Mouse (Mus musculus) intestine, embryonic 15.5 days (tissue): ENCODE measurements around the gene Pde4d. TPM values are rescaled to one million over a fixed set of nuclear protein-coding genes. Genes with fewer than 3 reads are reported as not detected.

Experiments used
- ATAC-seq: fragments of 200-750 bp; cut with Nextera tagmentation; 2 replicates; pipeline ENCODE4 v1.8.0; 2017; ENCODE audit warnings: moderate TSS enrichment, moderate library complexity
- H3K27ac ChIP-seq: fragments of 300-500 bp; sonication (generic); 2 replicates; pipeline ENCODE4 v1.5.1; 2015; ENCODE audit warnings: mild to moderate bottlenecking, inconsistent platforms
- H3K27me3 ChIP-seq: fragments of 300-500 bp; sonication (generic); replicated peaks from 2 replicates; pipeline ENCODE4 v1.6.1; 2015; ENCODE audit warnings: inconsistent platforms
- H3K36me3 ChIP-seq: fragments of 300-500 bp; sonication (generic); 2 replicates; pipeline ENCODE4 v1.6.1; 2015; ENCODE audit warnings: inconsistent platforms
- H3K4me1 ChIP-seq: fragments of 300-500 bp; sonication (generic); replicated peaks from 2 replicates; pipeline ENCODE4 v1.6.1; 2015; ENCODE audit warnings: inconsistent platforms
- H3K4me2 ChIP-seq: fragments of 300-500 bp; sonication (generic); replicated peaks from 2 replicates; pipeline ENCODE4 v1.6.1; 2015; ENCODE audit warnings: mild to moderate bottlenecking, inconsistent platforms
- H3K4me3 ChIP-seq: fragments of 300-500 bp; sonication (generic); replicated peaks from 2 replicates; pipeline ENCODE4 v1.5.1; 2015; ENCODE audit warnings: inconsistent platforms
- H3K9ac ChIP-seq: fragments of 300-500 bp; sonication (generic); 2 replicates; pipeline ENCODE4 v1.6.1; 2015; ENCODE audit warnings: inconsistent platforms
- H3K9me3 ChIP-seq: fragments of 300-500 bp; sonication (generic); 2 replicates; pipeline ENCODE4 v1.6.1; 2016; ENCODE audit warnings: inconsistent platforms
- WGBS: fragments of 180-500 bp; shearing (Covaris S2); methylation state at CpG from one replicate; pipeline ENCODE4 v1.1.7; 2015; 5-methylcytosine and 5-hydroxymethylcytosine counted together
- polyA plus RNA-seq: library from polyadenylated mRNA; unstranded; fragments of >200 nt; fragmentation: Nextera tagmentation; extraction: Ambion mirVana; gene quantifications from 2 replicates; pipeline ENCODE4 v1.2.1, GENCODE M21; 2015

Pde4d gene
- polyA plus RNA-seq, 1 experiment from 2014 or later, result 18.5 TPM

- no peaks in the 10 kb centered on the region for H3K27me3 ChIP-seq
- ATAC-seq, result no peak
- H3K4me1 ChIP-seq, result 0 out of 2 replicates have a peak, but pooled peaks cover 3% of the 10 kb centered on the region
- no peak overlapping the region for H3K27ac ChIP-seq
- no peaks in the 10 kb centered on the region for H3K36me3 ChIP-seq
- no peak overlapping the region for H3K4me3 ChIP-seq
- WGBS, result 35% methylated on average over 11 of the region's 11 CpGs
- H3K9ac ChIP-seq, result no peak overlapping the region
- H3K4me2 ChIP-seq, result peak overlapping the region; percentile 17; the same call in 1 of the 2 replicates
- no peaks in the 10 kb centered on the region for H3K9me3 ChIP-seq
Observed at GRCm38 (mm10) chr13:108448348-108448931, 1.3 kb upstream of the Pde4d start.

GRCm38 (mm10) chr13:108451122-108451521 lies 1.4 kb downstream of the Pde4d start:
- Histone ChIP-seq H3K9ac (no peak overlapping the region), H3K4me2 (no peak overlapping the region), H3K4me3 (no peak overlapping the region), H3K27me3 (no peaks in the 10 kb centered on the region), H3K4me1 (0 out of 2 replicates have a peak, but pooled peaks cover 3% of the 10 kb centered on the region), H3K27ac (no peak overlapping the region), H3K9me3 (no peaks in the 10 kb centered on the region), H3K36me3 (no peaks in the 10 kb centered on the region)
- no peak for ATAC-seq
- 81% methylated on average over 2 of the region's 2 CpGs for WGBS

GRCm38 (mm10) chr13:108453064-108453919 lies 3.5 kb downstream of the Pde4d start:
- Histone ChIP-seq H3K36me3 (no peaks in the 10 kb centered on the region), H3K9me3 (no peaks in the 10 kb centered on the region), H3K4me1 (0 out of 2 replicates have a peak, but pooled peaks cover 3% of the 10 kb centered on the region), H3K9ac (no peak overlapping the region), H3K27ac (0 out of 2 replicates have a peak overlapping the region, but pooled peaks have one; percentile 33), H3K4me2 (no peak overlapping the region), H3K27me3 (no peaks in the 10 kb centered on the region), H3K4me3 (no peak overlapping the region)
- WGBS, result 66% methylated on average over 6 of the region's 6 CpGs
- peak; percentile 92 for ATAC-seq

- Histone ChIP-seq H3K36me3 (no peaks in the 10 kb centered on the region), H3K4me2 (no peak overlapping the region), H3K27ac (no peak overlapping the region), H3K9me3 (no peaks in the 10 kb centered on the region), H3K9ac (no peak overlapping the region), H3K4me1 (no peaks in the 10 kb centered on the region), H3K4me3 (no peak overlapping the region), H3K27me3 (no peaks in the 10 kb centered on the region)
- ATAC-seq, result peak; percentile 69
- WGBS, result 72% methylated on average over 5 of the region's 5 CpGs
Observed at GRCm38 (mm10) chr13:108462518-108462917, 12.8 kb downstream of the Pde4d start.

- Histone ChIP-seq H3K27ac (no peak overlapping the region), H3K4me3 (no peak overlapping the region), H3K9ac (no peak overlapping the region), H3K9me3 (no peaks in the 10 kb centered on the region), H3K4me1 (no peaks in the 10 kb centered on the region), H3K4me2 (no peak overlapping the region), H3K27me3 (no peaks in the 10 kb centered on the region), H3K36me3 (no peaks in the 10 kb centered on the region)
- ATAC-seq, result no peak
Observed at GRCm38 (mm10) chr13:108465755-108466154, 16.0 kb downstream of the Pde4d start.

- Histone ChIP-seq H3K4me1 (no peaks in the 10 kb centered on the region), H3K27ac (no peak overlapping the region), H3K9me3 (no peaks in the 10 kb centered on the region), H3K27me3 (no peaks in the 10 kb centered on the region), H3K4me2 (no peak overlapping the region), H3K4me3 (no peak overlapping the region), H3K36me3 (no peaks in the 10 kb centered on the region), H3K9ac (no peak overlapping the region)
- 27% methylated on average over 1 of the region's 1 CpGs for WGBS
- ATAC-seq, result no peak
Observed at GRCm38 (mm10) chr13:108467046-108467445, 17.3 kb downstream of the Pde4d start.

GRCm38 (mm10) chr13:108480451-108480850 lies 30.7 kb downstream of the Pde4d start:
- 89% methylated on average over 3 of the region's 3 CpGs for WGBS
- no peak for ATAC-seq

GRCm38 (mm10) chr13:108485036-108485435 lies 35.3 kb downstream of the Pde4d start:
- Histone ChIP-seq H3K27ac (no peak overlapping the region), H3K36me3 (no peaks in the 10 kb centered on the region), H3K27me3 (no peaks in the 10 kb centered on the region), H3K4me3 (no peak overlapping the region), H3K4me1 (no peaks in the 10 kb centered on the region), H3K9me3 (no peaks in the 10 kb centered on the region), H3K9ac (no peak overlapping the region), H3K4me2 (no peak overlapping the region)
- ATAC-seq, result no peak
- WGBS, result 67% methylated on average over 6 of the region's 6 CpGs

More at GRCm38 (mm10) chr13:108480451-108480850, 30.7 kb downstream of the Pde4d start:
- Histone ChIP-seq H3K27ac (no peak overlapping the region), H3K36me3 (no peaks in the 10 kb centered on the region), H3K4me1 (no peaks in the 10 kb centered on the region), H3K27me3 (no peaks in the 10 kb centered on the region), H3K9ac (no peak overlapping the region), H3K4me2 (no peak overlapping the region), H3K4me3 (no peak overlapping the region), H3K9me3 (no peaks in the 10 kb centered on the region)

GRCm38 (mm10) chr13:108487066-108487465 lies 37.3 kb downstream of the Pde4d start:
- Histone ChIP-seq H3K9ac (no peak overlapping the region), H3K27ac (no peak overlapping the region), H3K27me3 (no peaks in the 10 kb centered on the region), H3K4me3 (no peak overlapping the region), H3K36me3 (no peaks in the 10 kb centered on the region), H3K4me2 (no peak overlapping the region), H3K4me1 (no peaks in the 10 kb centered on the region), H3K9me3 (no peaks in the 10 kb centered on the region)
- WGBS, result 89% methylated on average over 3 of the region's 3 CpGs
- ATAC-seq, result no peak

GRCm38 (mm10) chr13:108489825-108490224 lies 40.1 kb downstream of the Pde4d start:
- Histone ChIP-seq H3K4me2 (no peak overlapping the region), H3K4me1 (no peaks in the 10 kb centered on the region), H3K27ac (no peak overlapping the region), H3K9ac (no peak overlapping the region), H3K36me3 (no peaks in the 10 kb centered on the region), H3K4me3 (no peak overlapping the region), H3K9me3 (no peaks in the 10 kb centered on the region), H3K27me3 (no peaks in the 10 kb centered on the region)
- peak; percentile 65 for ATAC-seq

GRCm38 (mm10) chr13:108490872-108491271 lies 41.1 kb downstream of the Pde4d start:
- Histone ChIP-seq H3K4me2 (no peak overlapping the region), H3K36me3 (no peaks in the 10 kb centered on the region), H3K27me3 (no peaks in the 10 kb centered on the region), H3K9ac (no peak overlapping the region), H3K4me3 (no peak overlapping the region), H3K27ac (no peak overlapping the region), H3K4me1 (no peaks in the 10 kb centered on the region), H3K9me3 (no peaks in the 10 kb centered on the region)
- 83% methylated on average over 2 of the region's 2 CpGs for WGBS
- no peak for ATAC-seq

GRCm38 (mm10) chr13:108492886-108493285 lies 43.1 kb downstream of the Pde4d start:
- ATAC-seq, result no peak
- no peak overlapping the region for H3K27ac ChIP-seq
- no peaks in the 10 kb centered on the region for H3K4me1 ChIP-seq
- H3K4me3 ChIP-seq, result no peak overlapping the region
- no peaks in the 10 kb centered on the region for H3K27me3 ChIP-seq
- no peak overlapping the region for H3K9ac ChIP-seq
- no peaks in the 10 kb centered on the region for H3K36me3 ChIP-seq
- H3K4me2 ChIP-seq, result no peak overlapping the region
- H3K9me3 ChIP-seq, result no peaks in the 10 kb centered on the region

- no peaks in the 10 kb centered on the region for H3K27me3 ChIP-seq
- H3K36me3 ChIP-seq, result no peaks in the 10 kb centered on the region
- H3K4me2 ChIP-seq, result no peak overlapping the region
- no peaks in the 10 kb centered on the region; the same call in 1 of the 2 replicates for H3K4me1 ChIP-seq
- no peaks in the 10 kb centered on the region for H3K9me3 ChIP-seq
- no peak overlapping the region for H3K4me3 ChIP-seq
- ATAC-seq, result peak; percentile 46
- no peak overlapping the region for H3K27ac ChIP-seq
- H3K9ac ChIP-seq, result no peak overlapping the region
- 58% methylated on average over 2 of the region's 2 CpGs for WGBS
Observed at GRCm38 (mm10) chr13:108494365-108494764, 44.6 kb downstream of the Pde4d start.
